Mouse (Mus musculus): ENCODE results near the gene Litaf.
"Not testable (repeated sequence)": the region's sequence is repeated elsewhere in the genome, so short reads cannot be mapped to it uniquely, and the experiment has no call there.

Litaf gene

DNA sequence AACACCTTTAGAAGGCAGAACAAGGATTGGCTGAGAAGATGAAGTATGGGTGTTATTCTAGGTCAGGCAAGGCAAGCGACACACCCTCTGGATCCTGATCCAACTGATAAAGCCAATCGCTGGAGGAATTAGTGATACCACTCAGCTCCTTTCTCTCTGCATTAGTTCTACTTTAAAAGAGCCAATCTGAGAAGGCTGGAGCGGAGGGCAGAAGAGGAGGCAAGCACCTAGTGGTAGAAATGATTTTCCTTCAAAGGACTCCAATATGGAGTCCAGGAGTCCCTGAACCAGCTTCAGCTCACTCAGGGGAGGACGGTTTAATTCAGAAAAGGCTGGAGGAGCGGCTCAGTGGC lies 74.2 kb downstream of the Litaf start:
- peak; percentile 37 for DNase-seq (ENCODE audit: low read depth, low spot score)

DNA sequence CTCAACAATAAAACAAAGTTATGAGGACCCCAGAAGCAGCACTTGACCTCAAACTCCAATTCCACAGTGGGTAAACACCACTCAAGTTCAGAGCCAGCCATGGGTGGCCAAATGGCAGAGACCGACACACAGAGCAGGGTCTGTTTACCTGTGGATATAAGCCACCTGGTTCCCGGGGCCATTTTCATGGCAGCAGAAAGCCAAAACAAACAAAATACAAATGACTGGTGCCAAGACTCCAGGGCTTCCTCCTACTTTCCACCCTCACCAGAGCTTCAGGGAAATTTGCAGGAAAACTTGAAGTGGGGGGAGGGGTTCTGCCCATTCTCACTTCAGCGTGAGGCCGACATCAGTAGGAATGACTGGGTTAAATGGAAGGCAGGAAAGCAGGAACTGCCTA lies 75.2 kb downstream of the Litaf start:
- no peak for DNase-seq (ENCODE audit: low read depth, low spot score)

DNA sequence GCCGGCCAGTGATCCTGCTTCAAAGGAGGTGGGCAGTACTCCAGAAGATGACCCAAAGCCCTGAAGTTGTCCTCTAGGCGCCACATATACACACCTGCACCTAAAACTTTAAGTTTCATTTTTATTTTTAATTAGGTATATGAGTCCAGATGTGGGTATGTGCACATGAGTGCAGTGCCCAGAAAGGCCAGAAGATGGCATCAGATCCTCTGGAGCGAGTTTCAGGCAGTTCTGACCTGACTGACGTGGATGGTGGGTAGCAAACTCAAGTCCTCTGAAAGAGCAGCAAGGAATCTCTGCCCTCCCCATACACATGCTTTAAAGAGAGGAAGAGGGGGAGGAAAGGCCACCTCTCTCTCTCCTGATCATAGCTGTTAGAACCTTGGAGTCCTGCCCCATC lies 76.1 kb downstream of the Litaf start:
- DNase-seq (ENCODE audit: low read depth, low spot score), result peak; percentile 78

DNA sequence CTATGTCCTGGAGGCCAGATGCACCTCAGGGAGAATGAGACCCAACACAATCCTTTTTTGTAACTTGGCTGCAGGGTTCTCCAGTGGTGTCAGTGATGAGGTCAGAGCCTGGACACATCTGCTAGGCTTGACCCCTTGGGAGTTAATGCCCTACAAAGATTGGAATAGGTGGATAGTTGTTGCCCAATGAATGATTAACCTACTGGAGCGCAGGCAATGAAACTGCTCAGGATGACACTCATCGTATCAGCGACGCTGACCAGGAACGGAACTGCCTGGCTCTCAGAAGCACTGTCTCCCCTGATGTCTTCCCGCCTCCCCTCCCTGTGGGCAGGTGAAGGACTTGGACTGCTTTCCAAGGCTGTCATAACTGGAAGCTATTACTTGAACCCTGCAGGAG lies 76.6 kb downstream of the Litaf start:
- DNase-seq (ENCODE audit: low read depth, low spot score), result no peak

DNA sequence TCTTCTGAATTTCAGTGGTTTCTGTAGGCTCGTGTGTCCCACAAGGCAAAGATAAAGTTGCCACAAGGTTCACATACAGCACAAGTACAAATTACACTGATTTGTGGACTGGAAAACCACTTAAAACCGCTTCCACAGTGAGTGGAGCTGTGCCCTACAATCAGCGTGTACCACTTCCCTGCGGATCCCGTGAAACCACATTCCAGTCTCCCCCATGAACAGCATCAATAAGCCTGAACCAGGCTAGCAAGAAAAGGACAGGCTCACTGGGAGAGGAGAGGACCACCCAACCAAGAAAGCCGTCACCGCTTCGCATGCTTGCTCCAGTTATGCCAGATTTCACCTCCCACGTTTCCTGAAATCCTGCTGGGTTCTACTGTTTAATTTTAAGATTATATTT lies 77.7 kb downstream of the Litaf start:
- no peak for DNase-seq (ENCODE audit: low read depth, low spot score)

DNA sequence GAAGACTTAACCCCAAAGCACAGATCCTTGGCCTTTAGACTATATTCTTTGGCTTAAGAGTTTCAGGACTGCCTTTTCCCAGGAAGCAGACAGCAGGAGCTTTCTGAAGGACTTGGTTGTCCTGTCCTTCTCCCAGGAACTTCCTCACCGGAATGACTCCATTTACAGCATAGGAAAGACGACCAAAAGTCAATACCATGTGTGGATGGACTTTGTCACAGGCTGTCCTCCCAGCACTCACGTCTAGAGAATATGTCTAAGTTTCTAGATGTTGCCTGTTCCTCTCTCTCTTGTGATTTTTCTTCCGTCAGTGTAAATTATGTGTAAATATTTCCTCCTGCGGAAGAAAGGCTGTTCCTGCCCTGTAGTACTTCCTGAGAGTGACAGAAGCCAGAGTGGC lies 81.4 kb downstream of the Litaf start:
- DNase-seq (ENCODE audit: low read depth, low spot score), result no peak

DNA sequence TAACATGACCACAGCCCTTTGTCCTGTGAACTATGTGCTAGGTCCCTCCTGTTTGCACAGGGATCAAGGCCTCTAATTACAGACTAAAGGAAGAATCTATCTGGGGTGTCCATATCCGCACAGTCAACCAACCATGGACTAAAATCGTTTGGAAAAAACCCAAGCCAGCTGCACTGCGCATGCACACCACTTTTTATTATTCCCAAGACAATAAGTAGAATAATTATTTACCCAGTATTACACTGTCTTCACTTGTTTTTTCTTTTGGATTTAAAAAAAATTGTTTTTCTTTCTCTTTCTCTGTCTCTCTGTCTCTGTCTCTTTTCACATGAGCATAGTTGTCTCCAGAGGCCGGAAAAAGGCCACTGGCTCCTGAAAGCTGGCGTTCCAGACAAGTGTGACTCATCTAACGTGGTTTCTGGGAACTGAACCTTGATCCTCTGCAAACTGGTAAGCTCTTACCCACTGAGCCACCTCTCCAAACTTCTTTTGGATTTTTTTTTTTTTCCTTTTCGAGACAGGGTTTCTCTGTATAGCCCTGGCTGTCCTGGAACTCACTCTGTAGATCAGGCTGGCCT lies 84.4 kb downstream of the Litaf start:
- no peak for DNase-seq (ENCODE audit: low read depth, low spot score)

DNA sequence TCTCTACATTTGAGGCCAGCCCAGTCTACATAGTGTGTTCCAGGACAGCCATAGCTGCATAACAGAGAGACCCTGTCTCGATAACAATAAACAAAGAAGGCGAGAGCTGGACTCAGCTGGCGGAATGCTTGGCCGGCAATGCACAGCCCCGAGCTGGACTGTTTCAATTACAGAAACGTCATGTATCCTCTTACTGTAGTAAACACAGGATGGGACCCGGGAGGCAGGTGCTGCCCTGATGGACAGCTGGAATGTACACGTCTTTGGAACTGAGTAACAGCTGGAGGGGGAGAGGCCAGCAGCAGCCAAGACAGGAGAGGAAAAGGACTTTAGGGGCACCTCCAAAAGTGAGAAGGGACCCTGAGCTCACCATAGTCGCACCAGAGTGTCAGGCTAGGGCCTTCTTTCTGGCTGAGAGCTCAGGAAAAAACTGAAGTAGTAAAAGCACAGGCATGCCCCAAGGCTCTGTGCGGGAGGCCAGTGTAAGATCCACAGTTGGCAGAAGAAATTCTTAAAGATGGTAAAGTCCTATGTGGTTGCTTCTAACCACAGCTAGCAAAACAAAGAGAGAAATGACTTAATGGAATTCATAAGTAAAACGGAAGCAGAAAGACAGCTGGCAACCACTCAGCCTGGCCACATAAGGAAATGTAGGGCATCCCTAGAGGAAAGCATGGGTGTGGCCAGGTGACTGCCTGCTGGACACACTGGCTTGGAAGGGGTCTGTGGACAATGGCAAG lies 86.7 kb downstream of the Litaf start:
- DNase-seq (ENCODE audit: low read depth, low spot score), result no peak

DNA sequence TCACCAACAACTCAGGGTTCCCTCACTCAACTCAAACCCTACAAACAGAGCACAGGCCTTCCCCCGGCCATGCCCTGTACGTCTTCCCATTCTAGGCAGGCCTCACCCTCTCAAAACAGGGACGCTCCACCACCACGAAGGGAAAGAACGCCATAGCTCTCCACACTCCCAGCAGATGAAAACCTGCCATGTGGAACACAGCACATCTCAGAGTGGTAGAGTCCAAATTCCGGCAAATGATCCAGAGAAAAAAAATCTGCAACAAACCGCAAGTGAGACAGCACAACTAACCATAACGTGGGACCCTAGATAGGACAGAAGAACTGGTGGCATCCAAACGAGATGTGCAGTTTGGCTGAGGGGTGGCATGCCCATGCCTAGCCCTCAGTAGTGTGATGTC lies 88.1 kb downstream of the Litaf start:
- DNase-seq (ENCODE audit: low read depth, low spot score), result no peak

DNA sequence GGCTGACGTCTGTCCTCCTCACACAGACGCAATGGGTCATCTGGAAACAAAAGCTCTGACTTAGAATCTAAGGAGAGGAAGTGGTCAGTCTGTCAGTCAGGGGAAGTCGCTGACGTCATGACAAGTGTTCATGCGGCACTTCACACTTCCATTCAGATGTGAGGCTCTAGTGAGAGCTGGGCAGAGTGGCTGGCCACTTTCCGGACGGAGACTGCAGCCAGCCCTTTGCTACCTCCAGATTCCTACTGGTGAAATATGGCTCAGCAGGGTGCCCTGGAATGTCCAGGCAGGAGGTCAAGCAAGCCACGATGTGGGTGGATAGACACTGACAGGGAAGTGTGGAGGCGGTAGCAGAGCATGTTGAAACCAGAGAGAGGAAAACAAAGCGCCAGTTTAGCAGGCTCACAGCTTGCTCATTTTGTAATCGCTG lies 89.7 kb downstream of the Litaf start:
- no peak for DNase-seq (ENCODE audit: low read depth, low spot score)

DNA sequence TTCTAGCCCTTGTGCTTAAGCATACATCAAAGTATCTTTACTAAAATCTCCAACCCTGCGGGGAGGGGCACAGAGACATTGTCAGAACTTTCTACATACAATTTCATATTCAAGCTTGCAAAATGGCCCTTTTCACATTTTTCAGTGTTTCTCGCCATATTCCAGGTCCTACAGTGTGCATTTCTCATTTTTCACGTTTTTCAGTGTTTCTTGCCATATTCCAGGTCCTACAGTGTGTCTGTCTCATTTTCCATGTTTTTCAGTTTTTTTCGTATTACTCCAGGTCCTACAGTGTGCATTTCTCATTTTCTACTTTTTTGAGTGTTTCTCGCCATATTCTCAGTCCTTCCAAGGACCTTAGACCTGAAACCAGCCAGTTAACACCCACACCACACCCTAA lies 91.0 kb downstream of the Litaf start:
- DNase-seq (ENCODE audit: low read depth, low spot score), result no peak

DNA sequence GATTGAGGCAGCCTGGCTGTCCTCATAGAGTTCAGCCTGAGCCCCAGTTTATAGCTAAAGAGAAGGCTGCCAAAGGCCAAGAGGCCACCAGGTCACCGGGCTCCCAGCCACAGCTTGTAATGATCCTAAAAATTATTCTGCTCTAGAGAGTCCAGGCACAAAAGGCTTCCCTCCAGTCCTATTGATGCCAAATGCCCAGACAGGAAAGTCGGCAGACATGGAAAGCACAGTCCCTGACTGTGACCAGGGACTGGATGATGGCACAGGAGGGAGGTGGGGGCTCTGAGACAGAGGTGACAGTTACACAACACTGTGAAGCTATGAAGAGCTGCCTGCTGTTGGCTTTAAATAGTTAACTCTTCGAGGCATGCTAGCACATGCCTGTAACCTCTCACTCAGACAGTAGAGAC lies 91.9 kb downstream of the Litaf start:
- DNase-seq (ENCODE audit: low read depth, low spot score), result no peak

DNA sequence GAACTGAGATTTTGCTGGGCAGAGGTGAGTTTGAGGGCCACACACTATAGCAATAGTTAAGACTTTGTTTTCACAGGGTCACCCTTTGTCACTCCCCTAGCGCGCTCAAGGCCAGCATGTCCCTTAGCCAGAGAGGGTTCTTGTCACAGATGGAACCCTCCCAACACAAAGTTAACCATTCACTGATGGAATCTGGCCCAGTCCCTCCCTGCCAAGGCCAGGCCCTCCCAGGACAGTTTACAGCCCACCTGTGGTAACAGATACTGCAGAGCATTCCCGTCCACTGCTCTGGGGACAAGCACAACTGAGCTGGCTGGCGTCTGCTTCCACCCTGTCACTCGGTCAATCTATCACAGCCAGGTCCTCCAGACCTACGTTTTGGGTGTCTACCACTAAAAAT lies 93.7 kb downstream of the Litaf start:
- DNase-seq (ENCODE audit: low read depth, low spot score), result no peak

DNA sequence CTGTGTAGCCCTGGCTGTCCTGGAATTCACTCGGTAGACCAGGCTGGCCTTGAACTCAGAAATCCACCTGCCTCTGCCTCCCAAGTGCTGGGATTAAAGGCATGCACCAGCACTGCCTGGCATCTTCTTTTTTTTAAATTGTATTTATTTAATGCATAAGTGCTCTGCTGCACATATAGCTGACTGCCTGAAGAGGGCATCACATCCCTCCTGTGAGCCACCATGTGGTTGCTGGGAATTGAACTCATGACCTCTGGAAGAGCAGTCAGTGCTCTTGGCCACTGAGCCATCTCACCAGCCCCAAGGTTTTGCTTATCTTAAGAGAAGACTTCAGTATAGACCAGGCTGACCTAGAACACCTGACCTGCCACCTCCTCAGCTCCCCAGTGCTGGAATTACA lies 96.0 kb downstream of the Litaf start:
- not testable (repeated sequence) for DNase-seq (ENCODE audit: low read depth, low spot score)

DNA sequence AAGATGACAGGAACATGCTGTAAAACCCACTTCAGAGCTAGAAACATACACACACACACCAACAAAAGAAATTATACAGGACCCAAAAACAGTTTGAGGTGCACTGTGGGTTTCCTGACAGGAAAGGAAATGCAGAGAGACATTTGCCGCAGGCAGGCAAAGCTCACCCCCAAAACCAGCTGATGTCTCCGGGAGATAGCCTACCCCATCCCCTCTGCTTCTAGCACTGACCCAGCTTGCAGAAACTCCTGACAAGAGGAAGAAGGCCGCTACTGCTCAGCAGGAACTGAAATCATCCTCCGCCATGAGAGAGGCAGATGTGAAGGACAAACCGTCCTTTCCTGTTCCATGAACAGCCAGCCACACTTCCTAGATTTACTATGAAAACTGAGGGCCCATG lies 96.6 kb downstream of the Litaf start:
- no peak for DNase-seq (ENCODE audit: low read depth, low spot score)

DNA sequence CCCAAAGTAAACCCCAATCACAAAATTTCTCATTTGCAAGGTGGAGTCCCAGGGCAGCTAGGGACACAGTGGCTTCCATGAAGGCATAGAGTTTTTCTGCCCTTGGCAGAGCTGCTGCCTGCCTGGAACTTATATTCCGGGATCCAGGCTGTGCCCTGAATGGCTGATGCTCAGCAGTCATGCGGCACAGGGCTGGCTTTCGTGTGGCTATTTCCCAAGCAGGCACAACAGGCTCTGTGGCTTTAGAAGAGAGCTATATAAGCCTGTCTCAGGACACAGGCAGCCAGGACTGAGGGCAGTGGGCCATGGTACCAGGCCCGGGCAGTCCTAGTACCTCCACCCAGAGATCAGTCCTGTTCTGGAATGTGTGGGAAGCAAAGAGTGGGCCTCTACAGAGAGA lies 97.7 kb downstream of the Litaf start:
- no peak for DNase-seq (ENCODE audit: low read depth, low spot score)

DNA sequence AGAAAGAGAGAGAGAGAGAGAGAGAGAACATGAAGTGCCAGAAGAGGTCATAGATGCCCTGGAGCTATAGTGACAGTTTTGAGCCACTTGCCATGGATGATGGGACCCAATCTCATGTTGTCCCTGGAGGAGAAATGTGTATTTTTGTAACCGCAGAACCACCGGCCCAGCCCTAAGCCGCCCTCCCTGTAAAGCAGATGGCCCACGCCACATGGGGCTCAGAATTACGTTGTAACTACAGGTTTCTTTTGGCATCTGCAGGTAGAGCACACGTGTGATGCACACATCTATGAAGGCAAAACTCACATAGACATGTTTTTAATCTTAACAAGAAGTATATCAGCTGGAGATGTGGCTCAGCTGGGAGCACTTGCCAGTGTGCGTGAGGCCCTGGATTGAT lies 98.2 kb downstream of the Litaf start:
- no peak for DNase-seq (ENCODE audit: low read depth, low spot score)

DNA sequence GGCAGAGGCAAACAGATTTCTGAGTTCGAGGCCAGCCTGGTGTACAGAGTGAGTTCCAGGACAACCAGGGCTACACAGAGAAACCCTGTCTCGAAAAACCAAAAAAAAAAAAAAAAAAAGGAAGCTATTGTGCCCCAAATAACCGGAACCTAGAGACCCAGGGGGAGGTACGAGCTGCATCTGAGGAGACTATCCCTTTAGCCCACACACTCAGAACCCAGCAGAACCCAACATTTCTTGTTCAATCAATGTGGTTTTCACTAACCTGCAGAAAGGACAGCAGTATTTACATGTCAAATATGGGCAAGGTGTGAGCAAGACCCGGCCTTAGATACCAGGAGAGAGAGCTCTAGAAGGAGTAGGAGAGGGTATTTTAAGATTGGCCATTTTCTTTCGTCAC lies 98.9 kb downstream of the Litaf start:
- no peak for DNase-seq (ENCODE audit: low read depth, low spot score)

DNA sequence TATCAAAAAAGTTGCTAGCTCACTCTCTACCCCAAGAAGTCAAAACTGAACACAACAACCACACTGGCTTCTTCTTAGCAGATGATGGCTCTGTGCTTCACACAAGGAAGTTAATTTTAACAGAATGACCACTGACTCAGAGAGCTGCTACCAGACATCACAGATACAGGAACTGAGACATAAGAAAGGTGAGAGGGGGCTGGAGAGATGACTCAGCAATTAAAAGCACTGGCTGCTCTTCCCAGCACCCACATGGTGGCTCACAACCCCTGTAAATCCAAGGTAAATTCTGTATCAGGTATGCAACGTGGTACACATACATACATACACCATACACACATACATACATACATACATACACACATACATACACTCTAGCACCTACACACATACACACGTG lies 100.9 kb downstream of the Litaf start:
- DNase-seq (ENCODE audit: low read depth, low spot score), result no peak

DNA sequence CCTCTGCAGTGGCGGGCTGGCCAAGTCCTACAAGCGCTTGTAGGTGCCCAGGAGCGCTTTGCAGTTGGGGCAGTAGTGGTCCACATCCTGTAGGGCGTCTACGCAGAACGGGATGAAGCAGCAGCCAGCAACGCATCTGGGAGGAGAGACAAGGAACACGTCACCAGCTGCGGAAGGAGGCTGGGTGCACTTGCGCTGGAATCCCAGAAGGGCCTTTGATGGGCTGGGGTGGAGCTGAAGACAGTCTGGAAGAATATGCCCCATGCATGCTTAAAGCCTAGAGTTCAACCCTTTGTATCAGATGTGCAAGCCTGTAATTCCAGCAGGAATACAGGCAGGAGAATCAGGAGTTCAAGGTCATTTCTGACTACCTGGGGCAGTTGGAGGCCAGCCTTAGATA lies 105.0 kb downstream of the Litaf start:
- DNase-seq (ENCODE audit: low read depth, low spot score), result peak; percentile 83

DNA sequence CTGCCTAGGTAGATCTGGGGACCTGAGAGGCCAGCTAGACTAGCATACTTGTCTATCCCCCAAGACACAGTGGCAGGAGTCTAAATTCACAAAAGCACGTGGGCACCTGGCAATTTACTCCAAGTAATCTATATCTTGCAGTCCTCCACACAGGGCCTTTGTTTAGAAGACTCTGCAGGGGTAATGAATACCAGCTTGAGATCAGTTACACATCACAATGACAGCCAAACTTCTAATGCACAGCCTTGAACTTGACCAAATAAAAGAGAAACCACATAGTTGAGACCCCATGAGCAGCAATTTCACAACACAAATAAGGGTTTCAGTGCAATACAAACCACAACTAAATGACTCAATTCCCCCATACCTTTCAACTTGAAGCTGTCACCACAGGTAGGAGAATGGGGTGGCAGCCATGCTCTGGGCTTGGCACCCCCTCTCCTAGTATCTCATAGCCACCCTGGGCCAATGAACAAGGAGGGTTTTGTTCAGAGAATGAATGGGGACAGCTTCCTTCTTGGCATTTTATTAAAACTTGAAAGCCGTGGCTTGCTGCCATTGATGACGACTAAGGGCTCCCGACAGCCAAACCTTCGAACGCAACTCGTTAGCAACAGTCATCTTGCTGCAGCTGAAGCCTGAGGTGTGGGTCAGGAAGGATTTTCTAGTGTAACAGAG lies 107.1 kb downstream of the Litaf start:
- DNase-seq (ENCODE audit: low read depth, low spot score), result no peak

DNA sequence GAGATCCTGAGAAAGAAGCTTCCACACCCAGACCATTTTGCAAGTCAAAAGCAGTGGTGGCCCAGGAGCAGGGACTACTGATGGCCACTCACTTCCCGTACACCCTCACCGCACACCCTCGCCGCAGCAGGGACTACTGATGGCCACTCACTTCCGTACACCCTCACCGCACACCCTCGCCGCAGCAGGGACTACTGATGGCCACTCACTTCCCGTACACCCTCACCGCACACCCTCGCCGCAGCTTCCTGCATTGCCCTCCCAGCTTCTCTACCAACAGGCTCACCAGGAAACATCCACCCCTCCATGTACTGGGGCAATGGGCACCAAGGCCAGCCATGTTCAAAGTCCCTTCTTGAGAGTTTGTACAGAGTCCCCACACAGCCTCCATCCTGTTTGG lies 107.7 kb downstream of the Litaf start:
- DNase-seq (ENCODE audit: low read depth, low spot score), result not testable (repeated sequence)

DNA sequence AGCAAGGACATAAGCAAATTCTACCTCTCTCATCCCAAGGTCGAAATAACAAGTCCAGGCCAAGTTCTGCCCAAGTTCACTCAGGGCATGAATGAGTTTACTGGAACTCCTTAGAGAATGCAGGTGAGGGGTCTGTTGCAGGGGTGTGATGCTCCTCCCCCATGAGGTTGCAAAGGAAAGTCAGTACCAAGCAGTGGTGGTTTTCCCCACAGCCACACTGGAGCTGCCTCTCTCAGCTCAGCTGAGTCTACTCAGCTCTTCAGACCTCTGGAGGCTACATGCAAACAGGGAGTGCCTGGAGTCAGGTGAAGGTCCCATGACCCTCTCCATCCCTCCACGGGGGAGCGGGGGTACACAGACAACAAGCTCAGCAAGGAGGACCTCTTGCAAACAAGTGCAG lies 108.2 kb downstream of the Litaf start:
- peak; percentile 42 for DNase-seq (ENCODE audit: low read depth, low spot score)

Data from ZHBTc4 (cell line).